Mouse (Mus musculus) cerebellum, adult 11-12 months (tissue): ENCODE measurements around the gene Trim7.
"Not testable (repeated sequence)": the region's sequence is repeated elsewhere in the genome, so short reads cannot be mapped to it uniquely, and the experiment has no call there.

ENCODE experiments used
- DNase-seq: peaks from one replicate; pipeline ENCODE4 v3.0.0; 2022

The Trim7 gene

DNA sequence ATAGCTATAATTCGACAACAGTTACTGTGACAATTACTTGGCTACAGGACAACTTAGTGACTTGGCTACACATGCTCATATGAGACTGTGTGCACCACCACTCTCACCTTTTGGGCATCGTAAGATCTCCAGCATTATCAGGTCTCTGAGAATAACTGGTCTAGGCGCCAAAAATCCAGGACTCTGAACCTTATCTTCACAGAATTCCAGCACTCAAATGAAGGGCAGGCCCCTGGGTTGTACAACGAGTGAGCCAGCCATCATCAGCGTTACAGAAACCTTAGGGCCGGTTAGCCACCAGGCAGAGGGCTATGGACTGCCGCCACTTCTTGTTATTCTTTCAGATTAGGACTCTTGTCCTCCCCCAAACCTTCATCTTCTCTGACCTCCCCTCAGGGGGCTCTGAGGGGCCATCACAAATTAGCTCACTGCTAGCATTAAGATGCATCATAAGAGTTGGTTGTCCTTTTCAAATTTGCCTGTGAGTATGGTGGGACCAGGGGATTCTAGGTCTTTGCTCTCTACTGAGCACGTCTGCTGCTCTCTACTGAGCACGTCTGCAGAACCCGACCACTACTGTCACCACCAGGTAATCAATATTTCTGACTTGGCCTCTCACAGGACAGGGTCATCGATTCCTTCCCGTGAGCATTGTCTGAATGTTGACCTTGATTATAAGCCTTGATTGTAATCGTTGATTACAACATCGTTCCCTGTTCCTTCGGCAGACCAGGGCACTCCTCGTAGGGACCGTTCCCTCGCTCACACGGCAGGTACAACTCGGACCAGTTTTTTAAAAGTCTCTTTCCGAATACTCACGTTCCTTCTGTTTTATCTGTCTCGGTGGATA, 26.9 kb downstream of the Trim7 start:
- no peak for DNase-seq

DNA sequence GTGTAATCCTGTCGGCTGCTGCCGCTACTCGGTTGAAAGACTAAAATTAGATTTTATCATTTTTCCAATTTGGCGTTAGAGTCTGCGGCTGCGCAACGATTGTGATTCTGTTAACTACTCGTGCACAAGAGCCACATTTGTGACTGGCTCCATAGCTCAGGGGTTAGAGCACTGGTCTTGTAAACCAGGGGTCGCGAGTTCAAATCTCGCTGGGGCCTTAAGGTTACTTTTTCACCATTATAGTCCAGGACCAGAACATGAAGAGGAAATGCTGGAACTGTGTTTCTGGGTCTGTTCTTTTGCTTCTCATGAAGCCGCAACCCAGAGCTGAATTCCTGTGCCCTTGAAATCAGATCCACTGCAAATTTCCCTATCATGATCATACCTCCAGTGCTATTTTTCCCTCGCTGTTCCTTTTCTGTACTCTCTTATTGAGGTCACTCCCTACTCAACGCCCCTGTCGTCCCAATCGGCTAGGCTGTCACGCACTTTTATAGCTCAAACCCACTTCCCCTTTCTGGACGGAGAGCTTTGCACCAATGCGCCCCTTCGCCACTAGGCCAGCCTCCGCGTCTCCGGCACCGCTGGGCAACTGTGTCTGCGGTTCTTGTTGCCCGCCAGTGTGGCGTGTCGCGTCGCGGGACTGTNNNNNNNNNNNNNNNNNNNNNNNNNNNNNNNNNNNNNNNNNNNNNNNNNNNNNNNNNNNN, 27.7 kb downstream of the Trim7 start:
- DNase-seq: peak; percentile 88

DNA sequence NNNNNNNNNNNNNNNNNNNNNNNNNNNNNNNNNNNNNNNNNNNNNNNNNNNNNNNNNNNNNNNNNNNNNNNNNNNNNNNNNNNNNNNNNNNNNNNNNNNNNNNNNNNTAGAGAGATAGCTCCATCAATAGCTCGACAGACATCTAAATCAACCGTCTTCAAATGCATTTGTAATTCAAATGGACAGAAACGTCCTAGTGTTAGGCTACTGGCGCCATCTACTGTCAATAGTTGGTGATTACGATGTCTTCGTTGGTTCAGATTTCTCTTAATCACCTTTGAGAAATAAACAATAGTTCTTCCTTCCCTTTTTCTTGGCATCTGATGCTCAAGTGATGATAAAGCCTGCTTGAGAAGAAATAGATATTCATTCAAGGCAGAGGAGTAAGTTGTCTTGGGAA, 33.1 kb downstream of the Trim7 start:
- no peak for DNase-seq

DNA sequence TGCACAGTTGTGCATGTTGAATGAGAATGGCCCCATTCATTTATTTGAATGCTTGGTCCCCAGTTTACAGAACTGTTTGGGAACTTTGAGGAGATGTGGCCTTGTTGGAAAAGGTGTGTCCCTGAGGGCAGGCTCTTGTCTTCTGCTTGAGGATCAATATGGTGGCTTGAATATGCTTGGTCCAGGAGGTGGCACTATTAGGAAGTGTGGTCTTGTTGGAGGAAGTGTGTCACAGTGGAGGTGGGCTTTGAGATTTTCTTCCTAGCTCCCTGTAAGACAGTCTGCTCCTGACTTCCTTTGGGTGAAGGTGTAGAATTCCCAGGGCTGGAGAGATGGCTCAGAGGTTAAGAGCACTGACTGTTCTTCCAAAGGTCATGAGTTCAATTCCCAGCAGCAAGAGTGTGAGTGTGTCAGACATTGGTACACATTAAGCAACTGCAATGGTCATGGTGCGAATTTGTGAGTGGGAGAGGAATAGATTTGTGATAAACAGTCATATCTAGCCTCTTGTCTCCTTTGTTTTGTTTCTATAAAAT, 36.9 kb downstream of the Trim7 start:
- no peak for DNase-seq

DNA sequence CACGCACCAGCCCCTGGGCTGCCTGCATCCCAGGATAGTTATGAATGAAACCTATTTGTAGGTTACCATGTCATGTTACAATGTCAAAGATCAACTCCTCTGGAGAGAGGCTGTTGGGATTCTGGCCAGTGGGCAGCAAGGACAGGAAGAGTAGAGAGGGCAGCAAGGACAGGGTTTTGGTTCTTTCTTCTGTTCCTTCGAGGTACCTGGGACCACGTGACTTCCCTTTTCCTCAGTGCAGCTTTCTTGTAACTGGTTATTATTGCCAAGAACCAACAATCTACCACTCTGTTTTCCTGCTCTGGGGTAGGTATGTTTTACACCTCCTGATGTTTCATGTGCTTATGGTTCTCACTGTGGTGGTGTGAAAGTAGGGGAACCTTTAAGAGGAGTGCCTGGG, 37.9 kb downstream of the Trim7 start:
- DNase-seq: no peak

DNA sequence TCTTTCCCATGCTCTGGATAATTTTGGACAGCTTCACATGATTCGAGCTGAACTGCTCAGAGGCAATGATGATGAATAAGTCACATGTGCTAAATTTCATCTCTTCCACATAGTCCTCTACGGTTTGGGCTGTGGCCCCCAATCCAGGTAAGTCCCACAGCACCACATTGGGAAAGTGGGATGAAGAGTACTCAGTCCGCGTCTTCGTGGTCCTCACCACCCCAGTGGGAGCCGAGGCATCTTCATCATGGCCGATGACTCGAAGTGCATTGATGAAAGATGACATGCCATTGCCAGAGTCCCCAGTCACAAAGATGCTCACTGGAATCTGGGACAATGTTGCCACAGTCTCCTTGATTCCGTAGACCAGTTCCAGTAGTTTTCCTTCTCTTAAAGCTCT, 40.5 kb downstream of the Trim7 start:
- no peak for DNase-seq

DNA sequence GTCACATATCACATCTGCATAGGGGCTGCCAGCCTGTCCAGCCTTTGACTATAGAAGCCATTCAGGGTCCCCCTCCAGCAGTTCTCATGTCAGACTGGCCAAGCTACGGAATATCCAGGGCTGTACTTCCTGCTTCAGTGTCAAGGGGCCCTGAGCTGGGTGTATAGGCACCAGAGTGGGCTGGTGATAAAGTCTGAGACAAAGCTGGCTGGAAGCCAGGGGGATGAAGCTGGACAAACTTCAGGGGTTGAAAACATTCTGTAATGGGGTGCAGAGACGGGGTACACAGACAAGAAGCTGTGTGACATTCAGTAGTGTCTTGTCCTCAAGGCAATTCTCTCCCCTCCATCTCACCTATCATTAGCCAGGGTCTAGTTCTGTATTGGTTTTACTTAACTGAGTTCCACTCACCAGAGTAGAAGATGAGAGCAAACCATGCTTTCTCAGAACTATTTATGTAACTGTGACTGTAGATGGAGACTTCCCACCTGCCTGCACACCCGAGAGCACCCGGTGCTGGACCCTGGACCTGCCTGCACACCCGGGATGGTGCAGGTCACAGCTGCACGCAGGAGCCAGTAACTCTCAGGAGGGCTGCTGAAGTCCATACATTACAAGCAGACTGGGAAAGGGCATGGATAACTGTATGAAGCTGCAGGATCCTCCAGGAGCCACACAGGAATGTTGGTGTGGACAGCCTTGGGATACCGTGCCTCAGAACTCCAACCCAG, 43.6 kb downstream of the Trim7 start:
- no peak for DNase-seq

DNA sequence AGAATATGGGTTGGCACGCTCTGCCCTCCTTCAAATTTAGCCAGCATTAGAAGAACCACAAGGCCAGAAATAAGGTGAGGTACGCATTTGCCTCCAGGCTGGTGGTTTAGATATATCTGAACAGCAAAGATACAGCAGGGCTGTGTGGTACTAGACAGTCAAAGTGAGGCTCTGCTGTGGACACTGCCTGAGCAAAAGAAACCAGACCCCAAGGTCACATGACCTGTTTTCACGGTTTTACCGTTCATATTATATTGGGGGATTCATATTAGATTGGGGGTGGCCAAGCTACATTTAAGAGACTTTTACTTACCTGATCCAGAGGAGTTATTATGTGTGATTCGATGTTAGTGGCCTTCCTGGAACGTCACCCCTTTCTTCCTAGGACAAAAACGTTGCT, 44.8 kb downstream of the Trim7 start:
- DNase-seq: no peak

DNA sequence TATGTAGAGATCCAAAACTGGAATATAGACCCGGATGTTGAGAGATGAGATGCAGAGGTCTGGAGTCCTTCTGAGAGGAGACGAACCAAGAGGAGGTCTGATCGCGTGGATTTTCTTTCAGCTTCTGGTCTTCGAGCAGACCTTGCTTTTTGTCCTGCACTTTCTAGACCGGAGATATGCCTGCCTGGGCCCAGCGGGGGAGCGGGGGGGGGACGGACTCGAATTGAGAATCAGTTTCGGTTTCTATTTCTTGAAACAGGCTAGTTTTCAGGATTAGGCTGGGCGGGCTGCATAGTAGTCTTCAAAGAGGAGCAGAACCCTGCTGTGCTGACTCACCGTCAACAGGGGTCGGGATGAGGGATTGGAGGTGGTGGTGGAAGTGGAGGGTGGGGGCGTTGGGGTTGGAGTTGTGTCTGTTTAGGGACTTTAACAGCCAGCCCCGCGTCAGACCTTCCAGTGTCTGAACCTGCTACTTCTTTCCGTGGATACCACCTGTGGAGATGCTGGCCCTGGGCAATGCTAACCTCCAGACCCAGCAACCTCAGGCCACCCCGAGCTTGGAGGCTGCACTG, 45.3 kb downstream of the Trim7 start, which contains the start of gene Irgm1:
Irgm1 (minus strand) TSS at position 483 of the 572 bp plus-strand sequence.
- DNase-seq: peak; percentile 34

DNA sequence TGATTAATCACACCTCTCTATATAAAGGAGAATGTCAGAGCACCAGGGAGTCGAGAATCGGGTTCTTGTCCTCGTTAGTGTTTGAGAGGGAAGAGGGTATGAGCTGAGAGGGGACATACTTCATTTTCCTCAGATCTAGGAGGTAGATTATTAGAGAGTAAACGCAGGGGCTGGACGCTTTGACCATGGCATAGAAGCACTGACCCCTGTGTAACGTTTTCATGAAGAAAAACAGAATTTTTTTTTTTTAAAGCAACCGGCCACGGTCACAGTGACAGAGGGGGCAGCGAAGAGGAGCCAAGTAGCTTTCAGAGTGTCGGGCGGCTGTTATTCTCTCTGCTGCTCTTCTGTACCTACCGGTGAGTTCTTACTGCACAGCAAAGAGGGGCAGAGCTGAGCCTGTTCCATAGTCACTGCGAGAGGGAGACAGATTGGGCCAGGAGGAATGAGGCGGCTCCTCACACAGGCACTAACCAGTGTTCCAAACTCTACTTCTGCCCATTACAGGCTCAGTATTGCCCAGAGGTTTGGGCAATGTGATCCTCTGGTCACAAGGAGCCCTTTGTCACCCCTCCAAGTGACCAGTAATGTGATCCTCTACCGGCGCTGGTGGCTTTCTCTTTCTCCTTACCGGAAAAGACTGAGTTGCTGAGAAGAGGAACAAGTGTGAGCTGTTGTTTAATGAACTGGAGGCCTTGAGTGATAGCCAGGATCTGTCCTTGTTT, 46.0 kb downstream of the Trim7 start:
- no peak for DNase-seq

DNA sequence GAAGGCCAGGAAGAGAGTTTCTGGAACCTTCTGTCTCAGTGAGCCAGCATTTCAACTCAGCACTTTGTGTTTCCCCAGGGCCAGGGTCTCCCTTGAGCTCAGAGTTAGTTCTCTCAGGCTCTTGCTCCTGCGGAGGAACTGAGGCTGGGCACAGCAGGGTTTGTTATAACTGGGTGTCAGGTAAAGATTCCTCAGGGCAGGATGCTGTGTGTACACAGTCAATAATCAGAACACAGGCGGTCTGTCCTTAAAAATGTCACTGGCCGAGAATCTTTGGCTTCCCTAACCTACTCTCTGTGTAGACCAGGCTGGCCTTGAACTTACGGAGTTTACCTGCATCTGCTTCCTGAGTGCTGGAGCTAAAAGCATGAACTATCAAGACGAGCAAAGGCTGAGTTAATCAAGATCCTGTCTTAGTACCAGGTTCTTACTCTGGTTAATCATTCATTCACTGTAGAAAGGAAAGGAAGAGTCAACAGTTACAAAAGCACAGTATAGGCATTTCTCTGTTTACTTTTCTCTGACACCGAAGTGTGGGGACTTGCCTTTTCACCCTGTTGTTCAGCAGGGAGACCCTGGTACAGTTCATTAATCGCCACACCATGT, 46.9 kb downstream of the Trim7 start:
- DNase-seq: no peak

DNA sequence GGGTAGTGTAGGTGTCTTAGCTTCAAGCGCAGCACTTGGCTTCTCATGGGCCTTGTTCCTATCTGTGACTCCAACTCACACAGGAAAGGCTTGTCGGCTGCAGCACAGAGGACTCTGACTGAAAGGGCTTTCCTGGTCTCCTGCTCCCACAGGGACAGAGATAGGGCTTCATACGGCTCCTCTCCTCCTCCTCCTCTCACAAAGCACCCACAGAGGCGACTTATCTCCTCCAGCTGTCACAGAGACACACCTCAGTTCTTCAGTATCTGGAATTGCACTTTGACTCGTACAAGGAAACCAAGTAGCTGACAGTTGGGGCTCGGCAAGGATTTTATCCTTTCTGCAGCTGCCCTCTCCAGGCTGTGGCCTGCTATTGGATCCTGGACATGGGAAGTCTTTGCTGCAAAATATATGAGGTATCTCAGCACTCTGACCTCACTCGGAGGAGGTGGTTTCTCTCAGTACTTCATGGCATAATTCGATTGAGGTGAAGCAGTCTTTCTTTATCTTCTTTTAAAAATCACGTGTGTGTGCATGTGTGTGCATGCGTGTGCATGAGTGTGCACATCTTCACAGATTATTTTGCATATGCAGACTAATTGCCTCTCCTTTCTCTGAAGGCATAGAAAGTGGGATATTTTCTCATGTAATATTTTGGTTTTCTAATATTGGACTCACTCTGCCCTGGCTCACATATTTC, 47.8 kb downstream of the Trim7 start:
- DNase-seq: no peak

DNA sequence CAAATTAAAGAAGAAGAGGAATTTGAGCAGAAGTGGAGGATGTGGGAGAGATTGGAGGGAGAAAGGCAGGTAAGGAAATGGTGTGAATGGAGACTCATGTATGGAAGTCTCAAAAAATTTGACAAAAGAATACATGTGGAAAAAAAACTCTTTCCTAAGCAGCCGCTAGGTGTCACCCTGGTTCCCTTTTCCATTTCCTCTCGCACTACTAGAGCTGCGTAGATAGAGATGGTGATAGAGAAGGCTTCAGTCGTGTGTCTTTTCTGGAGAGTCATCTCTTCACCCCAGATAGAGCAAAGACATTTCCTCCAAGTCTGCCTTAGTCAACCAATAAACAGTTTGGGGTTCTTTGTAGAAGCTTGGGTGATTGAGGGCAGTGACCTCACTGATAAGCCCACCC, 48.5 kb downstream of the Trim7 start:
- DNase-seq: no peak

DNA sequence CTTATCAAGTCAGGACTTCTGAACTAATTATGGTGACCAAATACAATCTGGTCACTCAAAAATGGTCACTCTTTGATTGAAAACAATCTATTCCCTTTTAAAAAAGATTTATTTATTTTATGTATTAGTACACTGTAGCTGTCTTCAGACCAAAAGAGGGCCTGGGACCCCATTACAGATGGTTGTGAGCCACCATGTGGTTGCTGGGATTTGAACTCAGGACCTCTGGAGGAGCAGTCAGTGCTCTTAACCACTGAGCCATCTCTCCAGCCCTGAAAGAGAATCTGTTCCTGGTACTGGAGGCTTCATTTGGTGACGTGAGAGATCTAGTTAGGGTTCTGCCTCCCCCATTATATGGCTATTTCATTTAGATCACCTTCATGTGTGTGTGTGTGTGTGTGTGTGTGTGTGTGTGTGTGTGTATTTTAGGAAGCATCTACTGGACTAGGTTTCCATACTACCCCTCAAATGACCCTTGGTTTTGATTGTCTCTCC, 49.5 kb downstream of the Trim7 start:
- DNase-seq: not testable (repeated sequence)

DNA sequence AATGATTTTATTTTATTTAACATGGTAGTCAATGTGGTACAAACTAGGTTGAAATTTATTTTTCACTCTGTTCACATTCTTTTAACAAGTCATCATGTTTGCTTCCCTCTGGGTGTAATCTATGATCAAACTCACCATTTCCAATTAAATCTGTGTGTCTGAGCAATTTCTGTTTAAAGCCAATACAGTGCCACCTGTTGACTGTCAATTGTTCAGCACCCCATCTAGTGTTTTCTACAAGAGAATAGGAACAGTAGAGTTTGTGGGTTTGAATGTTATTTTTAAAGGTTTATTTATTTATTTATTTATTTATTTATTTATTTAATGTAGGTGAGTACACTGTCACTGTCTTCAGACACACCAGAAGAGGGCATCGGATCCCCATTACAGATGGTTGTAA, 50.7 kb downstream of the Trim7 start:
- no peak for DNase-seq

DNA sequence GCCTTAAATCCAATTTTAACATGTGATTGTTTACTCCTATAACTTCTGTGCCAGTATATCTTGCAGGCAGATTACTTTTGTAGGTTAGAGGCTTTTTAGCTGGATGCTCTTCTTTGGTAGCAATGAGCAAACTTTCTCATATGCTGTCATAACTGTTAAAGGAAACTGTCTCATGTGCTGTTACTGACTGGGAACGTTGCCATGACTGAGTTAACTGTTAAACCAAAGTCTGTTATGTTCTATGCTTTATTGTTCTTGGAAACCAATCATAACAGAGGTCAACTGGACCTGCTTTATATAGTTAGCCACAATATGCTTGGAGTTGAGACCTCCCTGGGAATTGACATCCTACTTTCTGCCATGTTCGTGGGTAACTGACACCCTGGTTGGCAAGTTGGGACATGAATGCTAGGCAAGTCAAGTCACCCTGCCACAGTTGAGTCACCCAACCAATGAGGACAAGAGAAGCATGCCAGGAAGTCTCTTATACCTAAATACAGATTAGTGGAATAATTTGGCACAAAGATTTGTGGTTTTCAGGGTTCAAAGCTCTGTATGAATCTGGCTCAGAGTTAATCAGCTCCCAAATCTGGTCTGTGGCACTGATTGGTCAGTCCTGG, 73.0 kb downstream of the Trim7 start:
- no peak for DNase-seq

DNA sequence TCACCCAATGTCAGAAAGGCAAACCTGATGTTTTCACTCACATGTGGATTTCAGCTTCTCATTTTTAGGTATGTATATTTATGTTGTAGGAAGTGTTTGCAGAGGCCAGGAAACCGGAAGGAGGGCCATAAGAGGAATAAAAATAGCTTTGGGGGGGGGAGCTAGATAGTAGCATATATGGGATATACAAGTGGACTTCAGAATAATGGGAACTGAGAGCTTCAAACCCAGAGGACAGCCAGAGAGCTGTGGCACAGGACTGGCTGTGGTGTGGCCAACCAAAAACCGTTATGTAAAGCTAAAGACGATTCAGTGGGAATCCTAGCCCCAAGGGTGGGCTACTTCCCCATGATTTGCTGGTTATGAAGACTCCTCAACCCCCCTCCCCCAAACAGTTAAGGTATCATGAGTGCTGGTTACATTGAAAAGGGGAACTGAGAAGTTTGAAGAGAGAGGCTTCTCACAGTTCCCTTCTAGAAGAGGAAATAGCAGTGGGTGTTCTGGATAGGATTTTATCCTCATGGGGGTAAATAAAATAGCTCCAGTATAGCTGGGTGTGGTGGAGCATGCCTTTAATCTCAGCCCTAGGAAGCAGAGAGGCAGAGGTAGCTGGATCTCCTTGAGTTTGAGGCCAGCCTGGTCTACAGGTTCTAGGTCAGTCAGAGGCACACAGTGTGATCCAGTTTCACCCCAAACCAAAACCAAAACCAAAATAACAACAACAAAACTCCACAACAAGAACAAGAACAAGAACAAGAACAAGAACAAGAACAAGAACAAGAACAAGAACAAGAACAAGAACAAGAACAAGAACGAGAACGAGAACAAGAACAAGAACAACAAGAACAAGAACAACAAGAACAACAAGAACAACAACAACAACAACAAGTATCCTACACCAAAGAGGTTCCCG, 75.0 kb downstream of the Trim7 start:
- DNase-seq: not testable (repeated sequence)

DNA sequence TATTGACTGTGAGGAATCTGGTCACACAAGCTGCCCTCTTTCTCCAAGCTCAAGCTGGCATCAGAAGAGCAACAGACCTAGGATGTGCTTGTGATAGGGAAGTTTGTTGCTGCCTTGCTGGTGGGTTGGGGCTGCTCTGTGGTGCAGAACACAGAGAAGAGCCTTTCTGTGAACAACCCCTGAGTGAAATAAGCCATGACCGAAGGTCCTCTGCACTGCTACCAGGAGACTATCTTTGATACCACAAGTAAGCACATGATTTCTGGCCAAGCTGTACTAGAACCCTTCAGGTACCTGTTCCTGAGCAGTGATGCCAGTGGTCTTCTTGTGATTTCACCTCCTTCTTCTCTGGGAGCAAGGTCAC, 75.6 kb downstream of the Trim7 start:
- DNase-seq: not testable (repeated sequence)
